Mouse (Mus musculus) retina, embryonic 14.5 days (tissue): ENCODE measurements at regions not wholly inside any gene's neighbourhood (a gene's known extent, or its start where the extent isn't known, plus 50 kb on each side); places are given as distances from the start of the nearest gene placed in this dataset.

Source experiments
- DNase-seq: peaks from one replicate; pipeline ENCODE4 v3.0.0-alpha.2; 2015; ENCODE audit warnings: low spot score

DNA sequence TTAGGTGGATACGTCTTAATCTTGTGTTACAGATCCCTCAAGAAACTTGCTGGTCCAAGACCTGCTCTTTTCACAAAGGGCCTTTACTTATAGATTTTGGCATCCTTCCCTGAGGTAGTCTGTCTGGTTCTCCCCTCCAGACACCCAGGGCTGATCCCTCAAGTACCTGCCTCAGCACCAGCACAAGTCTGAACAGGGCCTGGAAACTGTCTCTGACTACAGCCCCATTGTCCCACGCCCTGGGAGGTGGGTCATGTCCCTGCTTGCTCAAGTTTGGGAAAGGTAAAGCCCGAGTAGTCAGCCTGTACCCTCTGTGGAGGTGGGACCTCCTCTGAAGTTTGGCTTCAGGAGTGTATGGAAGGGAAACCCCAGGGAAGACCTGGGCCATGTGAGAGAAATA, 323.3 kb downstream of the Gm49356 start:
- no peak for DNase-seq

DNA sequence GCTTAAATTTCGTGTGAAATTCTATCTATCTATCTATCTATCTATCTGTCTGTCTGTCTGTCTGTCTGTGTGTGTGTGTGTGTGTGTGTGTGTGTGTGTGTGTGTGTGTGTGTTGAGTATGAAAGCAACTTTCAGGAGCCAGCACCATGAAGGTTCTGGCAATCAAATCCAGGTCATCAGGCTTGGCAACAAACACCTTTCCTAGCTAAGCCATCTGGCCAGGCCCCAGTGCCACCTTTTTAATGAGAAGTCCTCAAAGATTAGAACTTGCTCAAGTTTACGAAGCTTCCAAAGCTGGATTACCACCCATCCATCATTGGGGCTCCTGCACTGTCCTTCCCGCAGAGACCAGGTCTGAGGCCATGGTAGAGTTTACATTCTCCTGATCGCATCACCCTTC, 325.0 kb downstream of the Gm49356 start:
- DNase-seq: no peak

DNA sequence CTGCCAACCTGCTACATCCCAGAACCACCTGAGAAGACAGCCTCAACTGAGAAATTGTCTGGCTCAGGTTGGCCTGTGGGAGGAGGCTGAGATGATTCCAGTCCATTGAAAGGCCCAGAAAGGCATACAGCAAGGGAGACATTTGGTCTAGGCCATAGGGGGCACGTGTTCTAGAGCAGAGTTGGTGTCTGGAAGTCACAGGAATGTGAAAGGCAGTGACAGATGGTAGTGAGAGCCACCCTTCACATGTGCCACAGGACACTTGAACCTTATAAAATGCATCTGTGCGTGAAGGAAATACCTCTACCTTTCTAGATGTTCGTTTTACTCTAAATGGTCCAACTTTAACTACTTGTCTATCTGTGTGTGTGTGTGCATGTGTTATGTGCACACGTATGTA, 326.1 kb downstream of the Gm49356 start:
- no peak for DNase-seq

DNA sequence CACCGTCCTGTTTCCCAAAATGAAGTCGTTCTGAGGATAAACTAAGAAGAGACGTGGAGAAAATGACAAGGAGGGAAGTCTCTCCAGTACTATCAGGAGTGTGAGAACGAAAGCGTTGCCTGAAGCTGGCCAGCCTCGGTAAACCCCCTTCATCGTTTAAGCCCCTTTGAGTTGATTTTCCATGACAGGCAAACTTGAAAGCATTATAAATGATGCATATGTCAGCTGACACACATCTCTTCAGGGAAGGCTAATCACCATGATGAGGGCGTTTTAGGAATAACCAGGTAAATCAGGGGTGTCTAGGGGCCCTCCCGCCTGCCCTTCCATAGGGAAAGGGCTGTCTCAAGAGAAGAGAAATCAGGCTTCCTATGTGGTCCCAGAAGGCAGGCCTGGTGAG, 328.4 kb downstream of the Gm49356 start:
- DNase-seq: peak; percentile 59

DNA sequence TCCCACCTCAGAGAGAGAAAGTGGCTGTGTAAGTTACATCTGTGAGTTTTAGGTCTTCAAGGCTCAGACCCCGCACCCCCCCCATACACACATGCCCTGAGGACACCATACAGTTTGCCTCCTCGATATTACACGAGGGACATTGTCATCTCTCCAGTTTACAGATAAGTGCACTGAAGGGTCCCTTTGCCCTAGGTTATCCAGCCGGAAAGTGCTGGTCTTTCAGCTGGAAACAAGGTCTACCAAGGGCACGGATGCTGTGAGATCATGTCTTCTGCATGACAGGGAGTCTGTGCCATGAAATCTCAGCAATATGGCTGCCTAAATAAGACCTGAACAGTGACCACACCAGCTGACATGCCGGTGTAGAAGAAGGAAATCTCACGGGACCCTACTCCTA, 329.8 kb downstream of the Gm49356 start:
- DNase-seq: peak; percentile 49

DNA sequence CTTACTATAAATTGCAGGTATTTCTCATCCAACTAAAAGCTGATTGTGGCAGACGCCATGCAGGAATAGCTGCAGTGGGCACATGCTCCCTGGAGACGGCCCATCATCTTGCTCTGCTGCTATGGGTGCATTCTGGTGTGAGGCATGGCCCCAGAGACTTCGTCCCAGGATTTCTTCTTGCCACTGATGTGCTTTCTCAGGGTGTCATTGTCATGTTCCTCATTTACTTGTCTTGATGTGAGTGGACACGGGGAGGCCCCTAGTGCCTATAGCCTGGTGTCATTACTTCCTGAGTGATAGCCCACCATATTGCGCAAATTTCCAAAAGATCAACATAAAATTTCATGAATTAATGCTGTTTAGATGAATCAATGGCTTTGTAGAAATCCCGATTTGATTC, 336.5 kb downstream of the Gm49356 start:
- DNase-seq: no peak

DNA sequence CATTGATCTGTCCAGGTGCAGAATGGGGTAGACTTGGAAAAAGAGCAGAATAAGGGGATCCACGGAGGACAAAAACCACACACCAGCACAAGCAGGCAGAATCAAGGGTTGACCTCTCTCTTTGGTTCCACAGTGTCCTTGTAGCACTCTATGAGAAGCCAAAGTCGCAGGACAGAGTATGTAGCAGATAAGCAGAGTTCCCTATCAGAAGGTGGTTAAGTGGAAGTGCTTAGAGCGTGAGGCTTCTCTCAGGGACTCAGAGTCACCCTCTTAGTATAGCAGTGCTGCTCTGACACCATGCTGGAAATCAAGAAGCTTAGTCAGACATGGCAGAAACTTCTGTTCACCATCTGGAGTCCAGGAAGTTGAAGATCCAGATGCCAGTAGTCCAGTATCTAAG, 338.2 kb downstream of the Gm49356 start:
- DNase-seq: no peak

DNA sequence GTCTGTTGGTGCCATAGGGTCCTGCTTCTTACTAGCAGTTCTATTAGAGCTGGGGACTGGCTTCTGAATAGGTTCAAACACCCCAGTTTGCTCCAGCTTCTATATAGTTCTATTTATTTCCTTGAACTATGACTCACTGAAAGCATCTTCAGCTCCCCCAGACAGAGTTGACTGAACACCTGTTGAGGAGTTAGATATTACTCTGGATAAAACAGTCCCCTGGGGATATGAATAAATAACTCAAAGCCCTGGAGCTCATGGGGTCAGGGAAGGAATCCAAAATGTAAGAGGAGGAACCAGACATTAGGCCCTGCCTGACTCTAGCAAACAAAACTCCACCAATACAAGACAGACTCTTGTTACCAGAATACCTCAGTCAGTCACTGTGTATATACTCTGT, 341.4 kb downstream of the Gm49356 start:
- DNase-seq: no peak

DNA sequence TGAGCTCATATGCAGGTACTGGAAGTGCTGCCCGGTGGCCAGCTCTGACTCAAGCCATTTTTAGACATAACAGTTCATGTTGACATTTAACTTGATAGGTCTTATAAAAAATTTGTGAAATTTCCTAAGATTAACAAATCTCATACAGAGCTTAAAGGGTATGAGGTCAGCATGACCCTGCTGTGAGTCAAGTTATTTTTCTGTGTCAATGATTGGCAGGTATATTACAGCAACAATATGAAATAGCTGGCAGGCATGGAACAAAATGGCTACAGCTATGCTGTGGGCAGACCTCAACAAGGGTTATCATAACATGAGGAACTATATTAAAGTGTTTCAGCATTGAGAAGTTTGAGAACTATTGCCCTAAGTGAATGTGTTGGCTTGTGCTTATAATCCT, 342.6 kb downstream of the Gm49356 start:
- DNase-seq: no peak

DNA sequence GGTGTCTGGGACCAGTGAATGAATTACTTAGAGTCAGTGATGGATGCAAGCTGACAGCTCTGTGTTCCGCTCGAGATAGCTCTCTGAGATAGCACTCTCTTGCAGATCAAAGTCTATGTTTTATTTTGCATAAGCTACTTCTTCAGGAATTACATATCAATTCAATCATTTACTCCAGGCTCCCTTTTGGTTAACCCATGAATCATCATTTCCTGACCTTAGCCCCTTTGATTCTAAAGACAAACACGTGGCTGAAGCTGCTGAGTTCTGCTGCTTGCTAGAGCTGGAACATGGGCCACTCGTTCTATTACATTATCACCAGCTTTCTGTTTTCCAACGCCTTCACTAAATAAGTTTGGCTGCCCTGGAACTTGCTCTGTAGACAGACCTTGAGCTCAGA, 343.2 kb downstream of the Gm49356 start:
- no peak for DNase-seq

DNA sequence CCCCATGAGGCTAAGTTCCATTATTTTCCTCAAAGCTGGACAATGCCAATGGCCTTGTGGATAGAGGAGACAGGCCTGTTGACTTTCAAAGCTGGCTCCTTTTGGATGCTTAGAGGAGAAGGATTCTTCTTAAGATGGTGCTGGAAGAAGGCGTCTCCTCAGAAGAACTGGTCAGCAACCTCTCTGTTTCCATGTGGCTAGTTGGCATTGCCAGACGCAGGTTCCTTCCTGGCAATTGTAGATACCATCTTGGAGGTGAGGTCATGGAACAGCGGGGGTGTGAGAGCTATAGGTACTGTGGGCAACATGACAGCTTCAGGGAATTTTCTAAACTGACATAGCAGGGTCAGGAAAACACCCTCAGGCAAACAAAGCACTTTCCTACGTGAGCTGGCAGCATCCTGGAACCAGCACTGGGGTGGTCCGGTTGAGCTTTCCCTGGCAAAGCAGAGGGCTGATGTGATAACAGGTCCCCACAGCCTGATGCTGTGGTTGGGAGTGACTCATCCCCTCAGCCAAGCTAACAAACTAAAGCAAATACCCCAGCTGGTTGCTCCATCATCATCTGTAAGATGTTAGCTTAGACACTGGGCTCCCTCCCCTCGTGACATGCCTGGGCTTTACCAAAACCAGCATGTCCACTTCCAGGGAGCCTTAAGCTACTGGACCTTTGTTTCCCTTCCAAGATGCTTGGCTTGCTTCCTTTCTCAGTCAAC, 348.5 kb downstream of the Gm49356 start:
- DNase-seq: no peak

DNA sequence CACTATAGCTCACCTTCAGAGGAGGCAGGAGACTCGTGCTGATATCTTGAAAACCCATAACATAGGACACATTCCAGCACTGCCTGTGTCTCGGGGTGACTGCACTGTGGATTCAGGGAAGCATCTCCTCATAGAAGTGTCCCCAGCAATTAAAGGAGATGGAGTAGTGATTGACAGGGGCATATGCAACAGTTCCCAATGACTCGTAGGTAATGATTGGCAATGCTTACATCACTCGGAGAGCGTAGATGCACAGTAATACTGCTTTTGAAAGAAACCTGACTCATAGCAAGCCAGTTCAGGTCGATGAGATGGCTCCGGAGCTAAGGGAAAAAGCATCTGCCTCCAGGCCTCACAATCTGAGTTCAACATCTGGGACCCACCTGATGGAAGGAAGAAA, 352.7 kb downstream of the Gm49356 start:
- DNase-seq: no peak

DNA sequence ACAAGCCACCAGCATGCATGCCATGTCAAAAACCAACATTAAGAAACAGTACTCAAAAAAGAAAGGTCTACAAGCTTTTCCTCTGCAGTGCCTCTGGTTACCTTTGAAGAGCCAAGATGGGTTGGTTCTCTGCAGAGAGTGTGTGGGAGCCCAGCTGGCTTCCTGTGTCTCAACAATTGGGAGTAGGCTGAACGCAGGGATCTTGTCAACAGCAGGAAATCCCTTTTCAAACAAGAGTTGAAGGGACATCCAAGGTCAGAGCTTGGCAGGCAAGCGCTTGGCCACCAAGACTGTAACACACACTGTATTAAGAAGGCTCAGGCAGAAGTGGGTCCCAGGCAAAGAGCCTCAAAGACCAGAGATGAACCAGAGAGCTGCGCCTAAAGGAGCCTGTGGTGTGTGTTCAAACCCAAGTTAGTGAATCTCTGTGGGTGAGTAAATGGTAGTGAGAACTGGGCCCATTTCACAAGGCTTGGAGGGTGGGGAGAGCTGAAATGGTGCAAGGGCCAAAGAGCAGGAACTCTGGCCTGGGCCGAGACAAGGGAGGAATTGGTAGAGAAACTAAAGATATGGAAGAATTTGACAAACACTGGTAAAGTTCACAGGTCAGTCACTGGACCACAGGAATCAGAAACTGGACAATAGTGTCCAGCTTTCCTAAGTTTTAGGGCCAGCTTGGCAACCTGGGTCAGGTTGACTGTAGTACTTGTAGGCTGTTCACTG, 357.0 kb downstream of the Gm49356 start:
- no peak for DNase-seq

DNA sequence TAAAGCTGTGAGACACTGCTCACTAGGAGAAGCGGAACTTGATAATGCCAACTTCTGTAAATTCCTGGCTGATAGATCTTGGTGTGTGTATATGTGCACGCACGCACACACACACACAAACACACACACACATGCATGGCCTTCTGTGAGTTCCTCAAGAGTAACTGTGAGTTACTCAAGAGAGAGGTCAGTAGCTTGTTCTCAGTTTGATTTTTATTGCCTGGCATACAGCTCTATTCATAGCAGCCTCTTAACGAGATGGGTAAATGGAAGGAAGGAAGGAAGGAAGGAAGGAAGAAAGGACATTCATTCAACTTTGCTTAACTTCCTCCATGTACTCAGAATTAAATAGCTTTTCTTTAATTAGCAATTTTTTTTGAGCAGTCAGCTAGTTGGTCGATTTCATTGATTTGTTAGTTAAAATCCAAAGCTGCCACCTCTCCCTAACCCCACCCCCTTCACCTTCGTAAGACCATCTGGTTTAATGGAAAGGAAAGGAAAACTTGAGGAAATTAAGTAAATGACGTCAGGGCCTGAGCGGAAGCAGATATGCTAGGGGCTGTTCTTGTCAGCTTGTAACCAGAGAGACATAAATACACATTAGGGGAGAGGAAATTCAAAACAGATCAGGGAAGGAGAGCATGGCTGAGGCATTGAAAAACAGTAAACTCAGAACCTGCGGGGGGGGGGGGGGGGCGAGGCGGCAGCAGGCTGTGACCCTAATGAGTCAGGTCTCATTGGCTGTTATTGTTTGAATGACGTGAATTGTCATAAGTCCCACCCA, 359.6 kb downstream of the Gm49356 start:
- DNase-seq: peak; percentile 13

DNA sequence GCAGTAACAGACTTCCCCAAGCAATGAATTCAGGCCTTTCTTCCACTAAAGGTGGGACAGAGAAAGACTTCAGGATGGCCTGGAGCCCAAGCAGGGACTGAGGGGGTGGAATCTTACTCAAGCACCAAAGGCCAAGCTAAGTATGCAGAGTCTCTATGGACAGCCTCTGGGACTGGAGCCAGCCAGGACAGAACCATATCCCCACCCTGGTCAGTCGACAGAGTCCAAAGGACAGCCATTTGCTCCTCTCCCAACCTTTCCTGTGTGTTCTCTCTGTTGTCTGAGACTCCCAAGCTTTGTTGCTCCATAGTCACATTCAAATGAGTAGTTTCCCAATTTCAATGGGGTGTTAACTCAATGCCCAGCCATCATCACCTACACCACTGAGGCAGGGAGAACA, 372.3 kb downstream of the Gm49356 start:
- DNase-seq: no peak

DNA sequence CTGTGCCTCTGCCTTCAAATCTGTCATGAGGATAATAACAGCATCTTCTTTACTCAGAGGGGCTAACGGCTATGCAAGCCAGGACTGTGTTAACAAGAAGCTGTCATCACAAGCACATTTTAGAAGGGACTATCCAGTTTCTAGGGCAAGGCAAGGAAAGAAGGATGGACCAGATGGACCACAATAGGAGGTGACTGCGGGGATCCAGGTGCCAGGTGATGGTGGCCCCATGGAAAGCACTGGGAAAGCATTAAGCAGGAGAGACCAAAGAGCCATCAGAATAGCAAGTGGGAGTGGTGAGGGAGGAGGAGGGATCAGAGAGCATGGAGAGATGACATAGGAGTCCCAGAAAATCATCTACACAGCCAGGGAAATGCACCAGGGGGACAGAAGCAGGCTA, 373.3 kb downstream of the Gm49356 start:
- no peak for DNase-seq

DNA sequence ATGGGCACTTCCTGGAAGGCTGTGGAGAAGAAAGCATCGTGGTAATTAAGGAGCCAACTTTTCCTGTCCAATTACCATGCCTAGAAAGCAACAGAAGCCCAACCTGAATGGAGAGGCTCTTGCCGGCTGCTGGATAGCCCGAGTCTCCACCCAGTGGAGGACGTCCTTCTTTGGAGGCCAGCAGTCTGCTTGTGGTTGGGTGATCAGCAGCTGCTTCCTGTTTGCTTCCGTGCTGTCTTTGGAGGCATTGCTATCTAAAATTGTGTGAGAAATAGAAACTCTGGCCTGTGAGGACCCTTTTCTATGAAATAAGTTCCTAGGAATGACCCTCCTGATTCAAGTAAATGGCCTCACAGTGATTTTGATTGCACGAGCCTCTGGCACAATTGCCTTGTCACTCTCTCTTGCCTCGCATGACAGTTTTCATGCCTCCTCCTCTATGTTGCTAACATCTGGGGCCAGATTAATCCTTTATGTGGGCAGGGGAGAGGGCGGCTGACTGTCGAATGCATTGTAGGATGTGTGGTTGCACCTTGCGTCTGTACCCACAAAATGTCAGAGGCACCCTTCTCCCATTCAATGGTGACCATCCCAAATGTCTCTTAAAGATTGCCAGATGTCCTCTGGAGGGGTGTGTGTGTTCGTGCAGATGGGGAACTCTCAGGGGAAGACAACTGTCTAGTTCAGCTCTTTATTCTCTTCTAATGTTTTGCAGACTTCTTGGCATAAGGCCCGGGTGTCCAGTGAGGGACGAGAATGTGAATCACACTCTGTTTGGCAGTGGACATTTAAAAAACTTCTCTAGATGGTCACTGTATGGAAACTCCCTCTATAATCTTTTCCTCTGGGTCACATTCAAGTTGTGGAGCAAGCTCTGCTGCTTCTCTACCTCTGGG, 374.6 kb downstream of the Gm49356 start:
- no peak for DNase-seq
